Mouse (Mus musculus) heart, embryonic 11.5 days (tissue): ENCODE data around the gene 1110059E24Rik. TPM values are rescaled to one million over a fixed set of nuclear protein-coding genes. Genes with fewer than 3 reads are reported as not detected.

Source experiments
- ATAC-seq: fragments of 200-750 bp; cut with Nextera tagmentation; replicated peaks from 2 replicates; pipeline ENCODE4 v1.8.0; 2017; ENCODE audit warnings: moderate library complexity; ENCODE audit not compliant: insufficient number of reproducible peaks, low FRiP score, low TSS enrichment
- H3K27ac ChIP-seq: fragments of 300-500 bp; sonication (generic); 2 replicates; pipeline ENCODE4 v1.5.1; 2014; ENCODE audit warnings: mild to moderate bottlenecking, low read depth, low read length
- H3K27me3 ChIP-seq: fragments of 300-500 bp; sonication (generic); 2 replicates; pipeline ENCODE4 v1.6.1; 2014; ENCODE audit warnings: mild to moderate bottlenecking, low read length, mixed read lengths; ENCODE audit not compliant: control insufficient read depth, insufficient read depth
- H3K36me3 ChIP-seq: fragments of 300-500 bp; sonication (generic); 2 replicates; pipeline ENCODE4 v1.6.1; 2014; ENCODE audit warnings: mild to moderate bottlenecking, low read length, moderate library complexity, mixed read lengths; ENCODE audit not compliant: control insufficient read depth, insufficient read depth
- H3K4me1 ChIP-seq: fragments of 300-500 bp; sonication (generic); 2 replicates; pipeline ENCODE4 v1.6.1; 2014; ENCODE audit warnings: low read length; ENCODE audit not compliant: control insufficient read depth, insufficient read depth
- H3K4me2 ChIP-seq: fragments of 300-500 bp; sonication (generic); 2 replicates; pipeline ENCODE4 v1.6.1; 2014; ENCODE audit warnings: mild to moderate bottlenecking, moderate library complexity
- H3K4me3 ChIP-seq: fragments of 300-500 bp; sonication (generic); 2 replicates; pipeline ENCODE4 v1.5.1; 2014; ENCODE audit warnings: low read depth, low read length
- H3K9ac ChIP-seq: fragments of 300-500 bp; sonication (generic); 2 replicates; pipeline ENCODE4 v1.6.1; 2014; ENCODE audit warnings: mild to moderate bottlenecking, low read depth, low read length, moderate library complexity
- H3K9me3 ChIP-seq: fragments of 300-500 bp; sonication (generic); replicated peaks from 2 replicates; pipeline ENCODE4 v1.6.1; 2016; ENCODE audit warnings: low read length; ENCODE audit not compliant: control insufficient read depth
- WGBS: fragments of 180-500 bp; shearing (Covaris S2); extraction: QIAGEN DNeasy Blood & Tissue Kit; methylation state at CpG from one replicate; pipeline ENCODE4 v1.1.7; 2014; ENCODE audit not compliant: insufficient replicate concordance; 5-methylcytosine and 5-hydroxymethylcytosine counted together
- polyA plus RNA-seq: library from polyadenylated mRNA; unstranded; fragments of >200 nt; fragmentation: Nextera tagmentation; extraction: Ambion mirVana; gene quantifications from 2 replicates; pipeline ENCODE4 v1.2.1, GENCODE M21; 2014

Gene 1110059E24Rik
- polyA plus RNA-seq, 1 experiment from 2014 or later: 46.0 TPM

DNA sequence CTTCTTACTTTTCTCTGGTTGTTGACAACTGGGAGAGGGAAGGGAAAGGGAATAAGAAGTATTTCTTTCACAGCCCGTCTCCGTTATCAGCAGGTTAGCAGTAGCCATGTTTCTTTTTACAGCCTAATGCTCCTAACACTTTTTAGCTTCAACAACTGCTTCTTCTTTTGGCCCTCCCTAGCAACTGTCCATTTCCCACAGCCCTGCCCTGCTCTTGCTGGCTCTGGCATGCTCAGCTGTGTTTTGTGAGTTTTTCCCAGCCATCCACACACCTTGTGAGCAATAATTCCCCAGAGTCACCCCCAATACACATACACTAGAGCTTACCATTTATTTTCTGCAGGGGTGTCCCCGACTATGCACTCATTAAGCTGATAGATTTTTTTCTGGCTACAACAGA lies 75.3 kb downstream of the 1110059E24Rik start:
- H3K9ac ChIP-seq: no peak overlapping the region
- no peak for ATAC-seq
- no peaks in the 10 kb centered on the region for H3K9me3 ChIP-seq
- H3K4me2 ChIP-seq: no peak overlapping the region
- 41% methylated on average over 3 of the region's 3 CpGs for WGBS
- H3K36me3 ChIP-seq: no peaks in the 10 kb centered on the region
- H3K4me1 ChIP-seq: peaks cover 11% of the 10 kb centered on the region
- H3K27ac ChIP-seq: no peak overlapping the region
- H3K4me3 ChIP-seq: no peak overlapping the region
- no peaks in the 10 kb centered on the region for H3K27me3 ChIP-seq

DNA sequence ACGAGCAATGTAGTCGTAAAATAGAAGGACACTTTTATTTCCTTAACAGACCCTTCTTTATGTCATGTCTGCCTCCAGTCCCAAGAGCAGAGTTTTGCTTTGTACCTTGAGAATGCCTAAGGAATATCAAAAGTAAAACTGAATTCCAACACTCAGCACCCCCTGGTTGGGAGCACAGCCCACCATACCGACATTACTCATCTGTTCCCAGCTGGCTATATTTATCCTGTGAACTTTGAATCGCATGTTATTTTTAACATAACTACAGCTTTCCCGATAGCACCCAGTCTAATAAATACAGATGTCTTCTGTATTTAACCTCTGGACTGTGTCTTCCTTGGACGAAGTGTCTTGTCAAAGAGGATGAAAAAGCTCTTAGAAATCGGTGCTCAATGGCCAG lies 80.8 kb downstream of the 1110059E24Rik start:
- Histone ChIP-seq H3K9me3 (no peaks in the 10 kb centered on the region), H3K4me3 (no peak overlapping the region), H3K27ac (peak overlapping the region; percentile 31; the same call in 1 of the 2 replicates), H3K4me1 (peaks cover 19% of the 10 kb centered on the region), H3K4me2 (no peak overlapping the region), H3K36me3 (no peaks in the 10 kb centered on the region), H3K9ac (no peak overlapping the region), H3K27me3 (no peaks in the 10 kb centered on the region)
- 59% methylated on average over 7 of the region's 7 CpGs for WGBS
- ATAC-seq: no peak

DNA sequence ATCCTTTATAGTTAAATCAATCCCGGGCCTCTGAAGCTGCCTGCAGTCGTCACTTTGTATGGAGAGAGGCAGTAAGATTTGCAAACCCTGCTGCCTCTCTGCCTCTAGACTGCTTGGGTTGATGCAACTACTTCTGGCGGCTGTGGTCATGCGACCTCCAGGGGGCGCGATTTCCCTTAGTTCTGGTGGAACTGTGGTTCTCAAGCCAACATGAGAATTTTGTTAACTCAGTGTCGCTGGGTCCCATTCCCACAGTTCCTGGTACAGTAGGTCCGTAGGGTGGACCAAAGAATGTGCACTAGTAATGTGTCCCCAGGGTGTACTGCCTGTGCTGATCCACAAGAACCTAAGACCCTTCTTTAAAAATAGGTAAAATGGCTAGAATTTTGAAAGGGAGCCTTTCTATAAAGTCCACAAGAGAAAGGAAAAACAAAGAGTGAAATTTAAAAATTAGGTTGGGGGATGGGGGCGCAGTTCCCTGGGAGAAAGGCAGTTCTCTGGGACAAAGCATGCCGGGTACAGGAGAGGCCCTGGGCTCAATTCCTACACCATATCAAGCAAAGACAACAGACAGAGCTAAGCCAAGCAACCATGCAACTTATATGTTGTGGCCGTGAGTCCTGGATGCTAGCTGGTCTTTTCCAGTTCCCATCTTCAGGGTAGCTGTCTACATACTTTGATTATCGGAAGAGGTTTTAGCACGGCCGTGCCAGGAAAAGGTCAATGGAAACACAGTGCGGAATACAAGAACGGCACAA lies 81.4 kb downstream of the 1110059E24Rik start:
- Histone ChIP-seq H3K9ac (no peak overlapping the region), H3K27ac (peak overlapping the region; percentile 31; the same call in 1 of the 2 replicates), H3K36me3 (no peaks in the 10 kb centered on the region), H3K27me3 (no peaks in the 10 kb centered on the region), H3K4me1 (peaks cover 19% of the 10 kb centered on the region), H3K4me3 (no peak overlapping the region), H3K4me2 (no peak overlapping the region), H3K9me3 (no peaks in the 10 kb centered on the region)
- WGBS: 40% methylated on average over 16 of the region's 16 CpGs
- peak; percentile 37; the same call in 1 of the 2 replicates for ATAC-seq

DNA sequence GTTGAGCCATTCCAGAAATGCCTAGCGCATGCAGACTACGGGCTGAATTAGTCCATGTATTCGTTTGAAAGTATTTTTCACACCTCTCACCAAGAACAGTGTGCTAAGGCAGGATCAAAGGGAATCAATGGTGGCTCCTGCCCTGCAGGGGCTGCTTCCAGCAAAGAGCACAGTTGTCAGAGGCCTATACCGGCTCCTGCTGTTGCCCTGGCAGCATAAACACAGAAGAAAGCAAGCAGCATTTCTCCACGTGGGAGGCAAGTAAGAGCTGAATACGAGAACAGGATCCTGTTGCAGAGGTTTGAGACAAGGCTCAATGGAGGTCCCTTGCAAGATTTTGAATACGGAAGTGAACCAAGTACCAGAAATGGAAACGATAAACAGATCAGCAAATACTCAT lies 82.0 kb downstream of the 1110059E24Rik start:
- 0 out of 2 replicates have a peak overlapping the region, but pooled peaks have one; percentile 14 for H3K4me2 ChIP-seq
- no peak for ATAC-seq

DNA sequence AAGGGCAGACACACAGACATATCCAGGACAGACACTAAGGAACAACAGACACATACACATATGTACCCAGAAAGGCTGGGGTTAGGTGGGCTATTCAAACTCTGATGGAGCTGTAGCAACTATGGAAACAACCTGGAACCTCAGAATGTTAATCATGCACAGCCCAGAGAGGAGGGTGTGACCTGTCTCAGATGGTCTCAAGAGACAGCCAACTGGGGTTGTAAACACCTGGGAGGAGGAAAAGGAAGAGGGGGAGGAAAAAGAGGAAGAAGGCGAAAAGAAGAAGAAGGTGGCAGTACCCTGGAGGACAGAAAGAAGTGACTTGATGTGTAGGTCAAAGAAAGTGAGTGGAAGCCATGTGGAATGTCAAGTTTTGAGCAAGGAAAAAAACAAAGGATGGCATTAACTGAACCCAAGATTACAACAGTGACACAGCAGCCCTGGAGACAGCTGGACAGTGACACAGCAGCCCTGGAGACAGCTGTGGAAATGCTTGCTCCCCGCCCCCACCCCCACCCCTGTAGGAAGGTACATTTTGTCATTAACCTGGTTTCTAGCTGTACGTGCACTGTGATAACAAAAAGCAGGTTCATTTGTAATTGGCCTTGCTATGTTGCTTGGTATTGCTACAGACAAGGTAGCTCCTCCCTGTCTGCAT lies 84.1 kb downstream of the 1110059E24Rik start:
- Histone ChIP-seq H3K9ac (no peak overlapping the region), H3K36me3 (no peaks in the 10 kb centered on the region), H3K9me3 (no peaks in the 10 kb centered on the region), H3K4me2 (no peak overlapping the region), H3K27me3 (no peaks in the 10 kb centered on the region), H3K4me1 (peaks cover 19% of the 10 kb centered on the region), H3K4me3 (no peak overlapping the region), H3K27ac (no peak overlapping the region; the same call in 1 of the 2 replicates)
- 0 out of 2 replicates have a peak, but pooled peaks have one; percentile 60 for ATAC-seq
- 77% methylated on average over 3 of the region's 3 CpGs for WGBS

More for the DNA sequence above, 82.0 kb downstream of the 1110059E24Rik start:
- Histone ChIP-seq H3K27me3 (no peaks in the 10 kb centered on the region), H3K27ac (peak overlapping the region; percentile 29; the same call in 1 of the 2 replicates), H3K9ac (no peak overlapping the region), H3K9me3 (no peaks in the 10 kb centered on the region), H3K36me3 (no peaks in the 10 kb centered on the region), H3K4me3 (no peak overlapping the region), H3K4me1 (peaks cover 19% of the 10 kb centered on the region)
- 43% methylated on average over 8 of the region's 8 CpGs for WGBS

DNA sequence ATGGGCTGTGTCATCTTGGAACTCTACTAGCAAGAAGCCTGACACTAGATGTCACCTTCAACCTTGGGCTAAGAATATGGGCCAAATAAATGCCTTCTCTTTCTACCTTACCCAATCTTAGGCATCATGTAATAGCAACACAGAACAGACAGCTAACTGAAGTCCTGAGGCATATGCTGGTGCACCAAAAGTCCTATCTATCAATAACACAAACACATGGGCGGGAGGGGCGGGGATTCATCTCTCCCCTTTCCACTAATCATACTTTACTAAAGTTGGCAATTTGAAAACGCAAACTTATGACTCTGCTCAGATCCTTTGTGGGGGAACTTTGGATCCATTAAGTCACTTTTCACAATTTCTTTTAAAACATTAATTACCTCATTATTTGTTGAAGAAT lies 84.8 kb downstream of the 1110059E24Rik start:
- no peak overlapping the region for H3K27ac ChIP-seq
- no peak overlapping the region for H3K4me3 ChIP-seq
- 82% methylated on average over 3 of the region's 3 CpGs for WGBS
- H3K36me3 ChIP-seq: no peaks in the 10 kb centered on the region
- ATAC-seq: no peak
- H3K9me3 ChIP-seq: no peaks in the 10 kb centered on the region
- H3K4me1 ChIP-seq: peaks cover 19% of the 10 kb centered on the region
- H3K4me2 ChIP-seq: no peak overlapping the region
- H3K27me3 ChIP-seq: no peaks in the 10 kb centered on the region
- H3K9ac ChIP-seq: no peak overlapping the region

DNA sequence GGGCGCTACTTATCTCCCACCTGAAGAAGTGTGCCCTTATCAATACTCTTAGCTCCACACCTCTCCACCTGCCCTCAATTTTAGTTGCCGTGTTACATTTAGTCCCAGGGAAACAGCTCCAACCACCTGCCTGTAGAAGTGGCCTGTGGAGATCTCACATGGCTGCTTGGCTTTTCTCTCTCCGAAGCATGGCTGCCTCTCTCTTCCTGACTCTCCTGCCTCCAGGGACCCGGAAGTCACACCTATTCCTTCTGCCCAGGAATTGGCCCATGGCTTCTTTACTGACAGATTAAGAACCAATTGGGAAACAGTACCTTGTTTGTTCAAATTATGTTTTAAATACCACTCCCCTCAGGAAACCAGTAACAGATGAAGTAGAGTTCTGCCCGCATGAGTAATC lies 86.3 kb downstream of the 1110059E24Rik start:
- H3K27me3 ChIP-seq: no peaks in the 10 kb centered on the region
- H3K4me2 ChIP-seq: no peak overlapping the region
- no peak overlapping the region for H3K4me3 ChIP-seq
- no peaks in the 10 kb centered on the region for H3K9me3 ChIP-seq
- no peak overlapping the region for H3K27ac ChIP-seq
- WGBS: 81% methylated on average over 5 of the region's 5 CpGs
- H3K36me3 ChIP-seq: no peaks in the 10 kb centered on the region
- peaks cover 6% of the 10 kb centered on the region for H3K4me1 ChIP-seq
- no peak for ATAC-seq
- no peak overlapping the region for H3K9ac ChIP-seq

DNA sequence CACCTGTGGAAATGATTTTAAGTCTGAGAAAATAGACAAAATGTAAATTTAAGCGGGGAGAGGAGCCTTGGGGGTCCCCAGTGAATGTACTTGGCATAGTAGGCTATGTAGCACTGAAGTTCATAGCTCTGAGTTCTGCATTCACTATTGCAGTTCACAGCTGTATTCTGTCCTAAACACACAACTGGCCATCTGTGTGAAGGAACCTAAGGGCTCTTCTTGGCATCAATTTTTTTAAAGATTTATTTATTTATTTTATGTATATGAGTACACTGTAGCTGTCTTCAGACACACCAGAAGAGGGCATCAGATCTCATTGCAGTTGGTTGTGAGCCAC lies 88.3 kb downstream of the 1110059E24Rik start:
- H3K4me1 ChIP-seq: no peaks in the 10 kb centered on the region
- 8% methylated on average over 1 of the region's 1 CpGs for WGBS
- no peak overlapping the region for H3K9ac ChIP-seq
- no peak overlapping the region for H3K4me3 ChIP-seq
- H3K4me2 ChIP-seq: no peak overlapping the region
- H3K27me3 ChIP-seq: no peaks in the 10 kb centered on the region
- no peak for ATAC-seq
- H3K36me3 ChIP-seq: no peaks in the 10 kb centered on the region
- H3K27ac ChIP-seq: no peak overlapping the region
- no peaks in the 10 kb centered on the region for H3K9me3 ChIP-seq
